Mouse (Mus musculus): ENCODE data around the gene Spast. TPM values are rescaled to one million over a fixed set of nuclear protein-coding genes. Genes with fewer than 3 reads are reported as not detected.

Gene Spast
- polyA plus RNA-seq, 2 experiments from 2014 or later: 6.9 to 10.9 TPM

- no peak for ATAC-seq
Observed at GRCm38 (mm10) chr17:74430074-74430473, 91.3 kb downstream of the Spast start.

- no peak for ATAC-seq
Observed at GRCm38 (mm10) chr17:74431481-74431880, 92.7 kb downstream of the Spast start.

GRCm38 (mm10) chr17:74432631-74433030 lies 93.8 kb downstream of the Spast start:
- ATAC-seq: no peak

DNA sequence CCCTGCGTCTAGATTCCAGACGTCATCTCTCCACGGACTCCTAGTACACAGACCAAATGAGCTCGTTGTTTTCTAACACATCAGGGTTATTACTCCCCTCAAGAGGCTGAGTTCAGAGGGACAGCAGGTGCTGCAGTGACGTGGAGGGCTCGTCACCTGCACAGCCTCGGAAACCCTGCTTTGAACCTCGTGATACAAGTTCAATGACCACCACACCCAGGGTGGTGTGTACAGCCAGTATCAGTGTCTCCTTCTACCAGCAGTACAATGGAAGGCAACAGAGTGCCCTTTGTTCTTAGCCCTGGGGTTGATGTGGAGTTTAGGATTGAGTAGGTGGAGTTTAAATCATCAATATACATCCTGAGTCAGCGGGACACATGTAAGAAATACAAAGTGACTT lies 99.0 kb downstream of the Spast start:
- ATAC-seq: no peak

DNA sequence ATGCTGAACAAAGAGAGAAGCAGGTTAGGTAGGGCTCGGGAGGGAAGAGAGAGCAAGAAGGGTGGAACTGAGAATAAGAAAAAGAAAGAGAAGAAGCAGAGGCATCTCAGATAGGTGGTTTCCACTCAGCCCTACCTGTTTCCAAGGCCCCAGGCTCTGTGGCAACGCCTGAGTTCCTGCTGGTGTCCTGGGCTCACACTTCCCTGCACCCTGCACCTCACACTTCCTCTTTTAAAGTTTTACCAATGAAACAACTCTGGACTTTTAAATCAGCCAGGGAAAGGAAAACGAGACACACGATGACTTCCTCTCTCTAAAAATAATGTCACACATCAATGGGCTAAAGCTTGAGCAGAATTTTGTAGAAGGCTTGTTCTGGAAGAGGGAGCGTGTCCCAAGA lies 101.7 kb downstream of the Spast start:
- ATAC-seq: no peak

Other genes with a start within 250 kb of the Spast start
- 10 to 100 TPM; 37.0 to 47.0 TPM for gene Memo1, start 43.5 kb upstream of the Spast start, polyA plus RNA-seq (2017; shearing (Covaris generic))
- 100 to 1,000 TPM; 134 to 146 TPM for gene Dpy30, start 15.0 kb upstream of the Spast start, polyA plus RNA-seq (2017; shearing (Covaris generic))
- 10 to 100 TPM; 24.3 to 37.3 TPM for gene Slc30a6, start 56.6 kb downstream of the Spast start, polyA plus RNA-seq (2017; shearing (Covaris generic))
- 1 to 10 TPM; 1.3 to 2.2 TPM for gene Nlrc4, start 120.2 kb downstream of the Spast start, polyA plus RNA-seq (2017; shearing (Covaris generic))
- 10 to 100 TPM in 1 of 2 experiments, 1 to 10 TPM in 1; 8.2 to 19.9 TPM for gene Yipf4, start 150.5 kb downstream of the Spast start, polyA plus RNA-seq (2017; shearing (Covaris generic))
- gene Birc6, start 189.3 kb downstream of the Spast start, polyA plus RNA-seq (2017; shearing (Covaris generic)): 100 to 1,000 TPM; 156 to 252 TPM